Mouse (Mus musculus) right cerebral cortex, adult 18-20 months (tissue): ENCODE results near the gene Klf14.
A peak's percentile ranks its signal among the peaks of the same experiment; 100 is the strongest.

Source experiments
- DNase-seq: peaks from one replicate; pipeline ENCODE4 v3.0.0; 2022; ENCODE audit warnings: mixed read lengths

Gene Klf14

DNA sequence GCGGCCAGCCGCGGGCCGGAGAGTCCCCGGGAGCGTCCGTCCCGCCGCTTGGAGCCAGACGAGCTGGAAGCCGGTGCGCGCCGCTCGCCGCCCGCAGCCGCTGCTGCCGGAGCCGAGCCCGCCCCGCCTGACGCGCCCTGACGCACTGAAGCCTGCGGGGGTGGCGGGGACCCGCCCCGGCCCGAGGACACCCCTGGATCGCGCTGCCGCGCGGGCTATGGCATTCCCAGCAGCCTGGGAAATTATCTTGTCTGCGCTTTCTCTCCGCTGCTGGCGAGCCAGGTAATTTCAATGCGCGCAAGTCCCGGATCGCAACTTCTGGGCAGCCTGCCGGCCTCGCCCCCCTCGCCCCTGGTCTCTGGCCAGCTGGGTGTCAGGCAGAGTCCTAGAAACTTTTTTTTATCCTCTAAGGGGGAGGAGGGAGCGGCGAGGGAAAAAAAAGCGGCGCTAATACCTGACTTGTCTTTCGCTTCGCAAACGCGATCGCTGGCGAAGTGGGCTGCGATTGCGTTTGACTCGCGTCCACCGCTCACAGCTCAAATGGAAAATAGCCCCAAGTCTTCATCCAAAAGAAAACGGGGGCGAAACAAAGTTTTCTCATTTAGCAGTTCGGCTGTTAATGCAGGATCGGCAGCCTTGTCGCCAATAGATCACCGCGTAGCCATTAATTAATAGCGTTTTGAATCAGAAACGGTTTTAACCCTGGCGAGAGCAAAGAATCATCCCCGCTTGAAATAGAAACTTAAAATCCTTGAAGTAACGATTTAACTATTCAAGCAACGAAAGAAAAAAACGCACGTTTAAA lies at the start of gene Klf14:
Gene Klf14 (minus strand): TSS at position 343 of the 805 bp plus-strand sequence.
- DNase-seq, result no peak

DNA sequence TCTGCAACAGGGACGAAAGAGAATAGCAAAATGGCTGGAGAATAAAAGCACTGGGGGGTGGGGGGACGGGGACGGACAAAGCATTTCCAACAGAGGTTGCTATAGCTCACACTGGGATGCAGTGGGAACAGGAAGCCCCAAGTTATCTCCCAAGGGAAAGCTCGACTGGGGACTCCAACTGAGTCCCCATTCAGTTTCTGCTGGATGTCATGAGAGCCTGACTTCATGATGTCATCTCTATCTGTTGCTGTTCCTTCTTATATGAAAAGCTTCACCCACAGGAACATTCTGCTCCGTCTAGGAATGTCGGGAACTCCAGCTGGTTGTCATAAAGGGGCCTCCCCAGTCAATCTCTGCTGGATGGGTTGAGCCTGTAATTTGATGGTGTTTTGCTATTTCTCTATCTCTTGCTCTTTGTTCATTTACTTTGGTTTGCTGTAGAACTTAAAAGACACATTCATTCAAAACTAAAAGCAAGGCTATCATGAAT lies 47.3 kb upstream of the Klf14 start:
- no peak for DNase-seq

DNA sequence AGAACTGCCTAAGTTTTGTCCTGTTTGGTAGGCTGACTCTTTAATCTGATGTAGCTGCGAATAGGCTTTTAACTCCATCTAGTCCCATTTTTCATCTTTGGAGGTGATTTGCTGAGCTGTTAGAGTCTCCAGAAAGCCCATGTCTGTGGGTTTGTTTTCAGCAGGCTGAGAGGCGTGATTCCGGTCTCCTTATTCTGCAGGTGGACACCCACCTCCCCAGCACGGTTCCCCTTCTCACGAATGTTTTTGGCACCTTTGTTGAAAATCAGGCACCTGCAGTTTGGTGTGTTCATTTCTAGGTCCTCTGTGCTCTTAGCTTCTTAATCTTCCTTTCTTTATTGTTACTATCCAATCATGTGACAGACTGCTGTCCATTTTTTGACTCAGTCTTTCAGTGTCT lies 27.5 kb upstream of the Klf14 start:
- DNase-seq, result no peak

DNA sequence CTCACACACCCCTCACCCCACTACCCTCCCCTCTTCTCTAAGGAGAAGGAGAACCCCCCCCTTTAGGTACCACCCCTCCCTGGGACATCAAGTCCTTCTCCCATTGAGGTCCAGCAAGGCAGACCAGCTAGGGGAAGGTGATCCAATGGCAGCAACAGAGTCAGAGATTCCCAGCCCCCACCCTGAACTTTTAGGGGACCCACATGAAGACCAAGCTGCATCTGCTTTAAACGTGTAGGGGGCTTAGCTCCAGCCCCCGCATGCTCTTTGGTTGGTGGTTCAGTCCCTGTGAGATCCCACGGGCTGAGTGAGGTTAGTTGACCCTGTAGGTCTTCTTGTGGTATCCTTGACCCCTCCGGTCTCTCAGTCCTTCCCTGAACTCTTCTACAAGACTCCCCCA lies 24.1 kb upstream of the Klf14 start:
- DNase-seq, result no peak

DNA sequence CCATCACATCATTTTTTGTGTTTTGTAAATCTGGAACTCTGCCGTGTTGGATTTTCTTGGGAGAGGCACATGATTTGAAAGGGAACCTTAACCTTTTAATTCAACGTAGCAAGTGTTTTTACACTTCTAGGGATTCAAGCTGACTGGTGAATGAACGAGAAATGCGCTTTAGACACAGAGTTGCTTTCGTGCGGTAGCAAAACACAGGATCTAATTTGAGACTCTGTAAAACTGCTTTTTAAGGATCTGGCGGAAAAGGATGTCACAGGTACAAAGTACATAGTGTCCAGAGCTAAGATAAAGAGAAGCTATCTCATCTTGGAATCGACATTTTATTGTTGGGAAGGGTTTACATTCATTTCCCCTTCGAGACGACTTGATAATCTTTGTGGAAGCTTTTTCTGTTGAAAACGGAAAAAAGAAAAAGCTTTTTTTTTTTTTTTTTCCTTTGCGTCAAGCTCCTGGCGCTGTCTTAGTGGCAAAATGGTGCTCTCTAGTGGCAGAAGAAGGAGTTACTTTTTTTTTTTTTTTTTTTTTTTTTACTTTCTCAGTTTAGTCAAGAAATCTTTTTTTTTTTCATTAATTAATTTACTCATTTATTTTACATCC lies 23.6 kb upstream of the Klf14 start:
- no peak for DNase-seq

DNA sequence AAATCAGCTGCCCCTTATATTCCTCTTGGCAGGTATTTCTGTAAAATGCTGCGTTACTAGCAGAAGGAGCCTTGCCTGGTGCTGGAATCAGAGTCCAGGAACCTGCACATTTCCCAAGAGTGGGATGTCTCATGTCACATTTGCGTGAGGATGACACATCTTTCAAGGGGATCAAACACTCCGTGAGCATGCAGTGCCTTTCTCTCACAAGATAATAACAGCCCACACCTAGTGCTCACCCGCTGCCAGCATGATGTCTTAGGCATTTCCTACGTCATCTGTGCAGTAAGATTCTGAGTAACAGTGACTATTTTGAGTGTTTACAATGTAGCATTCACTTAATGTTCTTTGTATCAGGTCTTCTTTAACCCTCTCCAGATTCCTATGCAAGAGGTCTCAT lies 22.5 kb upstream of the Klf14 start:
- peak; percentile 35 for DNase-seq

DNA sequence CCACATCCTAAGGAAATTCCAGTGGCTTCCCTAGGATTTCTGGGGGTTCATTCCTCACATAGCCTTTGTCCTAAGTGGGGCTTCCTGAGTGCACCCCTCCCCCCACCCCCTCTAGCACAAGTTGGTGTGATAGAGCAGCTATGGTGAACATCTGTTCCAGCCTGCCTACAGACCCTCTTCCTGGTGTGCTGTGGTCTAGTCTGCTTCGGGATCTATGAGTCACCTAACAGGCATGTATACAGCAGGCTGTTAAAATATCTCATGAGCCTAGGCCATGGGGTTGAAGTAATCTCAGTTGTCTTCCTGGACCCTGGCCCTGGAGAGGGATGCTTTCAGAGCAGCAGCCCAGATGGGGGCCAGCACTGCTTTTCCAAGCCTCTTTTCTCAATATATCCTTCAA lies 19.7 kb upstream of the Klf14 start:
- DNase-seq, result no peak

DNA sequence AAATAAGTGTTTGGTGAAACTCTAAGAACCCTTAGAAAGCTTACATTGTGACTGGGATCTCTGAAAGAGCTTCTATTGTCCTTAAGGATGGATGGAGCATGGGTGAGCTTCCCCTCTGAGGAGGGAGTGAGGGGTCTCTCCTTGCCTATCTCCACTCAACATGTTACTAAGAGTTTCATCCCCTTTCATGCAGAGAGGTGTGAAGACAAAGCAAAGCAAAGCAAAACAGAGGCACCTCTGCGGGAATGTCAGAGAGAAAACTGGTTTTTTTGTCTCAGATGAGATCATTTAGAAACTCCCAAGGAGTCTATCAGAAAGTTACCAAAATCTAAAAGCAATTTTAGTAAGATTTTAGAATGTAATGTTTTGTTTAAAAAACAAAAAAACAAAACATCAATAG lies 13.2 kb upstream of the Klf14 start:
- no peak for DNase-seq

DNA sequence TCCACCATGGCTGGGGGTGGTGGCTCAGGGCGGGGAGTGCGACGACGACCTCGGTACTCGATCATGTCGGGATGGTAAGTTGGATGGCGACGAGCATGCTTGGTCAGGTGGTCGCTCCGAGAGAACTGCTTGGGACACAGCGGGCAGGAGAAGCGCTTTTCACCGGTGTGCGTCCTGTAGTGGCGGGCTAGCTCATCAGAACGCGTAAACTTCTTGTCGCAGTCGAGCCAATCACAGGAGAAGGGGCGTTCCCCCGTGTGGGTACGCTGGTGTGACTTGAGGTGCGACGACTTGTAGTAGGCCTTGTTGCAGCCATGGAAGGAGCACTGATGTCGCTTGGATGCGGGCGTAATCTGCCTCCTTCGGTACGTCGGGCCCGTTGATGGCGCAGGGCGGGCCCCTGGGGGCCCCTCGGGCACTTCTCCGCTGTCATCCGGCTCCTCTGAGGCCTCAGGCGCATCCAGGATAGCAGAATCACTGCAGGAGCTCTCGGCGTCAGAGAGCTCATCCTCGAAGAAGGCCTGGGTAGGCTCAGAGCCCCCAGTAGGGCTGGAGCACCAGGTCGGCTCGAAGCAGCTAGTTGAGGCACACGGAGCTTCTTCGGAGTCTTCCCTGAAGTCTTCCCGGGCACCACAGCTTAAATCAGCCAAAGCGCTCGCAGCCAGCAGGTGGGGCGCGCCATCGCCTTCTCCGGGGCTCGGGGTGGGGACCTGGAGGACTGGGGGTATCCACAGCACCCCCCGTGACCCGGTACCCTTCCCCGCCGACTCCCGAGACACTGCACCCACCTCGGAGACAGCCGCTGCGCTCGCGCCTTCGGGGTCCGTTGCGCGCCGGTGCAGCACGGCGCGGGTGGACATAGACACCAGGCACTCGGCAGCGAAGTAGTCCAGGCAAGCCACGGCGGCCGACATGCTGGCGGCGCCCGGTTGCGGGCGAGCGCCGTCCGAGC lies 818 bp downstream of the Klf14 start:
- peak; percentile 22 for DNase-seq

DNA sequence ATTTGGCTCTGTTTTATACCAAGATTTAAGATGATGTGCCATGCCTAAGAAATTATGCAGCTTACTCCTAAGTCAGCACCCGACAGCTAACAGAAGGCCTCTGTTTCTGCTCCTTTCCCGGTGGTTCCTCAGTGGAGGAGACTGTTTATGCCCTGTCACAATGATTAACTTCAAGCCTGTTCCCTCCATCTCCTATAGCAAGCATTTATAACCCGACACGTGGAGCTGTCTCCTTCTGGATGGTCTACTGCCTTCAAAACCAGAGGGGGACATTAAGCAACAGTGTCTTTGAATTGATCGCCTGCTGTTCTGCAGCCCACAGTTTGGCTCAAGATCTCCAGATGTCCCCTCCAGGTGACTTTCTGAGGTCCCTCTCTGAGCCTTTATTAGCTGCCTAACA lies 19.6 kb downstream of the Klf14 start:
- DNase-seq, result no peak

DNA sequence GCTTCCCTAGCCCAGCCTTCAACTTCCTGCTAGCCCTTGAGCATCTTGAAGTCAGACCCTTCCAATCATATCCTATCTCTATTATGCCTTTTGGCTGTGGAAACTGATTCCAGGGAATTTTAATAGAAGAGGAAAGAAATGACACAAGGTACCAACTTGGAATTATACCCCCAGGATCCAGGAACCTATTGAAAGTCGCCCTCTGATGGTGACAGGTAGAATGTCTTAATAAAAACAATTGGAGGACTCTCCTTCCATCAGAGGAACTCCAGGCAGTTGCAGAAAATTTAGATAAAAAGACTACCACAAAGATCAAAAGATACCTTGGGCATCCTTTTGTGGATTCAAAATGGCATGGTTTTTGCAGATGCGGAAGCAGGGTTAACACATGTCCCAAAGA lies 36.1 kb downstream of the Klf14 start:
- DNase-seq, result no peak

DNA sequence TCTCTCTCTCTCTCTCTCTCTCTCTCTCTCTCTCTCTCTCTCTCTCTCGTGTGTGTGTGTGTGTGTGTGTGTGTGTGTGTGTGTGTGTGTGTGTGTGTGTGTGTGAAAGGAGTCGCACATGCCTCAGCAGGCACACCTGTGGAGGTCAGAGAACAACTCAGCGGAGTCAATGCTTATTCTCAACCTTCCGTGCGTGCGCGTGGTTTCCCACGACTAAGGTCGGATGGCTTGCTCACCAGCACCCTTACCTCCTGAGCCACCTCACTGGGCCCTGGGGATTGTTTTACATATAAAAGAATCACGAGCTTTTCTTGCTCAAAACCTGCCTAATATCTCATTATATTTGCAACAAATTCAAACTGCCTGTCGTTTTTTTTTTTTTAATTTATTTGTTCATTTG lies 37.1 kb downstream of the Klf14 start:
- no peak for DNase-seq

DNA sequence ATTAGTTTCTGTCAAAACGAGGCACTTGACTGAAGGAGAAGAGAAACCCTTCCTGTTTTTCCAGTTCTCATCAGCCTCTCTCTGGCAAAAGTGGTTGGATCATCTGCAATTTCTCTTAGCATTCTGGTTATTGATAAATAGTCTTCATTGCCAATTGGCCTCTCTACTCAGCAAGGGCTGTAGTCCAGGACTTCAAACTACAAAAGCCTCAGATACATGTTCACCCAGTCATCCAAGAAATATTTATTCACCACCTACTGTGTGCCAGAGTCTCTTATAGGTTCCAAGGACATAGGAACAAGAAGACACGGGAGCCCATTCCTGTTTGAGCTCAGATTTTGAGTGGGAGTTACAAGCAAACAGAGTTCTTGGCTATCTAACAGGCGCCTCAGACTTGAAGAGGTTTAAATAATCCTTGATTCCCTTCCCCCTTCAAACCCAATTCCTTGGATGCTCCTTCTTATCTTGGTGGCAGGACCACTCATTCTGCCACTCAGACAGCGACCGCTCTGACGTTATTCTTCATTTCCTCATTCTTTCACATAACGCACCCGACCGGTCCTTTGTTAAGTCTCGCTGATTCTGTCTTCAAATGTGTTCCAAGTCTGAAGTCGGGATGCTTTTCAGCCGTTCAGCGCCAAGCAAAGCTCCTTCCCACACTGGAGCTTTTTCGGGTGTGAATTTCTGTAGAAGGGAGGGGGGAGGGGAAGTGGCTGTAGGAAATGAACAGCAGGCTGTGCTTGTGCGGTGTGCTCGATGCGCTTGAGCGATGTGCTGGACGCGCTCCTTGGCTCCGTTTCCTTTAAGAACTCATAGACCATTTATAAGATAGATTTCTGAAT lies 37.8 kb downstream of the Klf14 start:
- DNase-seq, result peak; percentile 56

DNA sequence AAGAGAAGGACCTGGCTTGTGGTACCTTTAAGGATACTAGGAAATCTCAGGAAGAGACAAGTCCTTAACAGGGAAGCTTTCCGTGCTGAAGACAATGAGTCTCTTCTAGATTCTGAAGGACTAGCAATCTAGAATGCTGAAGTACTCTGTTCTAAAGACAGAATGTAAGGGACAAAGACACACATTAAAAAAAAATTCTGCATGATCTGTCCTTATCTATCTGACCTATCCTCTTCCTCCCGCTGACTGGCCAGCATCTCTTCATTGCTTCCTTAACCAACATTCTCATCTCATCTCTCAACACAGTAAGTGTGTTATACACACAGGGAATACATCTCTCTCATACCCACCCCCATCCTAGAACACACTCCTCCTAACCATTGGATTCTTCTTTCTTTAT lies 43.4 kb downstream of the Klf14 start, which contains the start of gene Tsga13:
Gene Tsga13 (minus strand): TSS at position 101 of the 400 bp plus-strand sequence.
- no peak for DNase-seq

DNA sequence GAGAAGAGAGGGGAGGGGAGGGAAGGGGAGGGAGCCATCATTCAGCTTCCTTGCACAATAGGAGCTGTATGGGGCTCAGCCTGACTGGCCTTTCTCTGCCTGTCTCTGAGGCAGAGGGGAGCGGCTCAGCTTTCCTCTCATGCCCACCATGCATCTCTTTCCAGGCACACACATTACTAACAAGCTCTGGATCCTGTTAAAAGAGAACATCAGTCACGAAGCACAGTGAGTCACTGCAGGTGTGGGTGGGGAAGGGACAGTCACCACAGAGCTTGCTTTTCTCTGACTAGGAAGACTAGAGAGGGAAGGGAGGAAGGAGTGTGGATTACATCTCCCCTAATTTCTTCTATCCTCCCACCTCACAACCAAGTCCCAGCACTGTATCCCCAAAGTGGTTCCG lies 50.9 kb downstream of the Klf14 start:
- DNase-seq, result peak; percentile 88
